Mouse (Mus musculus) ES-E14 (cell line): Measurements from ENCODE around the gene Gabbr2. TPM values are rescaled to one million over a fixed set of nuclear protein-coding genes. Genes with fewer than 3 reads are reported as not detected.

Experiments used
- DNase-seq: peaks from one replicate; pipeline ENCODE4 v3.0.0-alpha.2; 2013; ENCODE audit warnings: low read depth, low spot score
- H3K27ac ChIP-seq: 2 replicates; pipeline ENCODE4 v1.5.1; 2012; ENCODE audit warnings: low read depth, mild to moderate bottlenecking, low read length, moderate library complexity, mixed read lengths; ENCODE audit not compliant: poor library complexity, insufficient read depth, severe bottlenecking
- H3K36me3 ChIP-seq: 2 replicates; pipeline ENCODE4 v1.6.1; 2012; ENCODE audit warnings: mild to moderate bottlenecking, low read length, moderate library complexity, mixed read lengths; ENCODE audit not compliant: control insufficient read depth, poor library complexity, insufficient read depth, severe bottlenecking
- H3K4me1 ChIP-seq, 2 experiments: fragments of 150-350 bp in 1 of 2; sonication (generic) in 1 of 2; 2 replicates each; pipeline ENCODE4 v1.6.1; 2012; ENCODE audit warnings: low read length in 2 of 2, mild to moderate bottlenecking in 1 of 2, mixed read lengths in 1 of 2; ENCODE audit not compliant: control insufficient read depth in 2 of 2, insufficient read depth in 2 of 2, poor library complexity in 1 of 2
- H3K4me3 ChIP-seq, 2 experiments: fragments of 150-350 bp in 1 of 2; sonication (generic) in 1 of 2; 2 replicates each; pipeline ENCODE4 v1.5.1; 2012; ENCODE audit warnings: low read length in 2 of 2, low read depth in 1 of 2, mild to moderate bottlenecking in 1 of 2, mixed read lengths in 1 of 2; ENCODE audit not compliant: insufficient read depth in 1 of 2, poor library complexity in 1 of 2, severe bottlenecking in 1 of 2
- H3K9ac ChIP-seq: 2 replicates; pipeline ENCODE4 v1.6.1; 2012; ENCODE audit warnings: low read depth, mild to moderate bottlenecking, low read length, mixed read lengths; ENCODE audit not compliant: poor library complexity, insufficient read depth, severe bottlenecking
- H3K9me3 ChIP-seq: fragments of 150-350 bp; sonication (generic); 2 replicates; pipeline ENCODE4 v1.6.1; 2012; ENCODE audit warnings: low read depth, mild to moderate bottlenecking, low read length; ENCODE audit not compliant: control insufficient read depth, insufficient read depth
- CHD2 ChIP-seq: IDR thresholded peaks from 2 replicates; pipeline ENCODE4 v1.6.1; 2014; ENCODE audit warnings: mild to moderate bottlenecking, low read depth, low read length, inconsistent platforms
- HCFC1 ChIP-seq: IDR thresholded peaks from 2 replicates; pipeline ENCODE4 v1.6.1; 2012; ENCODE audit warnings: low read length, inconsistent platforms, borderline replicate concordance; ENCODE audit not compliant: insufficient read depth
- MAFK ChIP-seq: IDR thresholded peaks from 2 replicates; pipeline ENCODE4 v1.6.1; 2014; ENCODE audit warnings: mild to moderate bottlenecking, low read depth, low read length, inconsistent platforms; ENCODE audit not compliant: insufficient read depth
- ZC3H11A ChIP-seq: IDR thresholded peaks from 2 replicates; pipeline ENCODE4 v1.6.1; 2012; ENCODE audit warnings: low read depth, mild to moderate bottlenecking, inconsistent platforms, low read length, borderline replicate concordance
- ZNF384 ChIP-seq: IDR thresholded peaks from 2 replicates; pipeline ENCODE4 v1.6.1; 2012; ENCODE audit warnings: low read depth, low read length, inconsistent platforms
- in situ Hi-C, 2 experiments: fragments of 600-800 bp; cut with MboI; formaldehyde crosslinking; loops; one replicate each; pipeline ENCODE4 v1.15.1; 2025; ENCODE audit warnings: low sequenced_read_pairs in 2 of 2, inconsistent platforms in 1 of 2; ENCODE audit not compliant: unreplicated experiment in 2 of 2
- total RNA-seq: library from RNA; depleted of rRNA; stranded (reverse); fragments of 300-350 nt; gene quantifications from 2 replicates; pipeline ENCODE4 v1.2.3, GENCODE M21; 2012

Gene Gabbr2
- total RNA-seq, 1 experiment: 0.09 TPM

- DNase-seq: no peak
- no peaks in the 10 kb centered on the region for H3K36me3 ChIP-seq
- H3K4me1 ChIP-seq: peaks cover 0 to 5% of the 10 kb centered on the region in 2 experiments; a peak in 1 of 4 replicates
- H3K4me3 ChIP-seq: no peak overlapping the region
- H3K27ac ChIP-seq: no peak overlapping the region
- H3K9ac ChIP-seq: no peak overlapping the region
- H3K9me3 ChIP-seq: no peaks in the 10 kb centered on the region
- in situ Hi-C loops: no loop called here
- no peak for TF ChIP-seq CHD2
- no peak for TF ChIP-seq MAFK
- TF ChIP-seq ZC3H11A: no peak
- TF ChIP-seq HCFC1: no peak
- no peak for TF ChIP-seq ZNF384
These were observed 184.8 kb downstream of the Gabbr2 start for GRCm38 (mm10) chr4:46806876-46807275.

- H3K9me3 ChIP-seq: no peaks in the 10 kb centered on the region
- TF ChIP-seq MAFK: no peak
- no peak for TF ChIP-seq ZNF384
- no peak for TF ChIP-seq CHD2
- no peak for TF ChIP-seq ZC3H11A
- no peak for TF ChIP-seq HCFC1
- no peaks in the 10 kb centered on the region for H3K4me1 ChIP-seq
- no peak overlapping the region for H3K27ac ChIP-seq
- H3K9ac ChIP-seq: no peak overlapping the region
- in situ Hi-C loops: no loop called here
- no peak overlapping the region for H3K4me3 ChIP-seq
- DNase-seq: no peak
- no peaks in the 10 kb centered on the region for H3K36me3 ChIP-seq
These were observed 185.8 kb downstream of the Gabbr2 start for GRCm38 (mm10) chr4:46805910-46806309.

GRCm38 (mm10) chr4:46802386-46802785 lies 189.3 kb downstream of the Gabbr2 start:
- no peak overlapping the region for H3K4me3 ChIP-seq
- H3K9ac ChIP-seq: no peak overlapping the region
- H3K36me3 ChIP-seq: no peaks in the 10 kb centered on the region
- no peak overlapping the region for H3K27ac ChIP-seq
- no peak for TF ChIP-seq ZC3H11A
- no peak for TF ChIP-seq MAFK
- no peak for TF ChIP-seq CHD2
- TF ChIP-seq HCFC1: no peak
- H3K4me1 ChIP-seq: no peaks in the 10 kb centered on the region
- in situ Hi-C loops: no loop called here
- H3K9me3 ChIP-seq: no peaks in the 10 kb centered on the region
- no peak for DNase-seq

- H3K9ac ChIP-seq: no peak overlapping the region
- no peaks in the 10 kb centered on the region for H3K9me3 ChIP-seq
- H3K4me3 ChIP-seq: no peak overlapping the region
- no peak for TF ChIP-seq HCFC1
- no peak for TF ChIP-seq ZNF384
- H3K36me3 ChIP-seq: no peaks in the 10 kb centered on the region
- H3K27ac ChIP-seq: no peak overlapping the region
- no peaks in the 10 kb centered on the region for H3K4me1 ChIP-seq
- in situ Hi-C loops: no loop called here
- DNase-seq: no peak
These were observed 191.8 kb downstream of the Gabbr2 start for GRCm38 (mm10) chr4:46799904-46800303.

GRCm38 (mm10) chr4:46795707-46796106 lies 196.0 kb downstream of the Gabbr2 start:
- in situ Hi-C loops: no loop called here
- TF ChIP-seq CHD2: no peak
- H3K9ac ChIP-seq: no peak overlapping the region
- no peak overlapping the region for H3K27ac ChIP-seq
- no peaks in the 10 kb centered on the region for H3K4me1 ChIP-seq
- H3K4me3 ChIP-seq: no peak overlapping the region
- no peaks in the 10 kb centered on the region for H3K36me3 ChIP-seq
- H3K9me3 ChIP-seq: no peaks in the 10 kb centered on the region
- DNase-seq: no peak
